Mouse (Mus musculus) kidney, embryonic 14.5 days (tissue): Measurements from ENCODE around the gene Edem2. TPM values are rescaled to one million over a fixed set of nuclear protein-coding genes. Genes with fewer than 3 reads are reported as not detected.

ENCODE experiments used
- ATAC-seq: fragments of 200-750 bp; cut with Nextera tagmentation; 2 replicates; pipeline ENCODE4 v1.8.0; 2017; ENCODE audit warnings: moderate number of reproducible peaks, mild to moderate bottlenecking, moderate TSS enrichment, moderate library complexity; ENCODE audit not compliant: low FRiP score, low TSS enrichment
- H3K27ac ChIP-seq: fragments of 300-500 bp; sonication (generic); 2 replicates; pipeline ENCODE4 v1.5.1; 2014; ENCODE audit warnings: low read depth, mild to moderate bottlenecking, low read length, moderate library complexity, mixed read lengths
- H3K27me3 ChIP-seq: fragments of 300-500 bp; sonication (generic); 2 replicates; pipeline ENCODE4 v1.6.1; 2014; ENCODE audit warnings: mild to moderate bottlenecking, low read length; ENCODE audit not compliant: control insufficient read depth, insufficient read depth
- H3K36me3 ChIP-seq: fragments of 300-500 bp; sonication (generic); 2 replicates; pipeline ENCODE4 v1.6.1; 2014; ENCODE audit warnings: low read length, mixed read lengths; ENCODE audit not compliant: control insufficient read depth, insufficient read depth
- H3K4me1 ChIP-seq: fragments of 300-500 bp; sonication (generic); 2 replicates; pipeline ENCODE4 v1.6.1; 2014; ENCODE audit warnings: low read length, mixed read lengths; ENCODE audit not compliant: control insufficient read depth, insufficient read depth
- H3K4me2 ChIP-seq: fragments of 300-500 bp; sonication (generic); replicated peaks from 2 replicates; pipeline ENCODE4 v1.6.1; 2014; ENCODE audit warnings: low read depth, mild to moderate bottlenecking, low read length
- H3K4me3 ChIP-seq: fragments of 300-500 bp; sonication (generic); 2 replicates; pipeline ENCODE4 v1.5.1; 2014; ENCODE audit warnings: mild to moderate bottlenecking, low read length
- H3K9ac ChIP-seq: fragments of 300-500 bp; sonication (generic); 2 replicates; pipeline ENCODE4 v1.6.1; 2014; ENCODE audit warnings: low read depth, mild to moderate bottlenecking, low read length, moderate library complexity
- H3K9me3 ChIP-seq: fragments of 300-500 bp; sonication (generic); 2 replicates; pipeline ENCODE4 v1.6.1; 2016; ENCODE audit warnings: low read length; ENCODE audit not compliant: control insufficient read depth
- WGBS: fragments of 180-500 bp; shearing (Covaris S2); extraction: QIAGEN DNeasy Blood & Tissue Kit; methylation state at CpG from one replicate; pipeline ENCODE4 v1.1.7; 2014; 5-methylcytosine and 5-hydroxymethylcytosine counted together
- polyA plus RNA-seq: library from polyadenylated mRNA; unstranded; fragments of >200 nt; fragmentation: Nextera tagmentation; extraction: Ambion mirVana; gene quantifications from 2 replicates; pipeline ENCODE4 v1.2.1, GENCODE M21; 2014

The Edem2 gene
- polyA plus RNA-seq: 27.4 and 36.0 TPM in 2 replicates

DNA sequence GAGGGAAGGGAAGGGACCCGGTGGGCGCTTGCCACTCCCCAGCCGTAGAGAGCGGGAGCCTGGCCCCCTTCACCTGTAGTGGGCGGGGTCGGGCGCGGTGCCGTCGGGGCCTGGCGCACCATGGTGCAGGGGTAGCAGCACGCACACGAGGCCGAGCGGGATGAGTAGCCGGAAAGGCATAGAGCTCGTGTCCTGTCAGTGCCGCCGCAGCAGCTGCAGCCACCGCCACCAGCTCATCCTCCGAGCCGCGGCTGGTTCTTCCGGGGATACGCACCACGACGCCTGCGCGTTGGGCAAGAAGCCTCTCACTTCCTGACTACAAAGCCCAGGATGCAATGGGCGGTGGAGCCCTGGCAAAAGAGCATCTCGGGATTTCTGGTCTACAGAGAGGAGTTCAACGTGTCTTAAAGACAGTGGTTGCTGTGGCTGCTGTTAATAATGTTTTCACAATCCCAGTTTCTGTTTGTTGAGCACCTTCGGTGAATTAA, at the start of gene Edem2:
Gene Edem2, minus strand, starts transcription at position 318 of the 488 bp plus-strand sequence.
- Histone ChIP-seq H3K27ac (no peak within 1 kb of the TSS), H3K4me3 (peak within 1 kb of the TSS; percentile 64), H3K4me2 (peak within 1 kb of the TSS; percentile 68), H3K36me3 (no peaks in the 10 kb centered on the region), H3K9ac (peak within 1 kb of the TSS; percentile 59), H3K27me3 (no peaks in the 10 kb centered on the region), H3K9me3 (no peaks in the 10 kb centered on the region), H3K4me1 (peaks cover 5% of the 10 kb centered on the region; the same call in 1 of the 2 replicates)
- peak; percentile 93 for ATAC-seq
- under 1% methylated on average over 29 of the region's 33 CpGs for WGBS

DNA sequence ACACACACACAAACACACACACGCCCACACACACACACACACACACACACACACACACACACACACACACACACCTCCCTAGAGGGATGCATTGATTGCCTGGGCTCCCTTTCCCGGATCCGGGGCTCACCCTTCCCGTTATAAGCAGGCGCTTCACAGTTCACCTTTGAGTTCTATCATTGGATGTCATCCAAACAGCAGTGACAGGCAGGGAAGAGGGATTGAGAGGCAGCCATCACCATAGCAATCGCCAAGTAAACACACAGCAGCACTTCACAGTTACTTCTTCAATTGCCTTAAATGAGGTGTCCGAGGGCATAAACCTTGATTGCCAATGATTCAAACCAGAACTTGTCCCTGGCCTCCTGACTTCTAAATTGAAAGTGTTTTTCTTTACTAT, 49.8 kb upstream of the Edem2 start:
- Histone ChIP-seq H3K4me3 (no peak overlapping the region), H3K27ac (no peak overlapping the region), H3K9ac (no peak overlapping the region), H3K36me3 (no peaks in the 10 kb centered on the region), H3K4me2 (no peak overlapping the region), H3K9me3 (no peaks in the 10 kb centered on the region), H3K4me1 (peaks cover 3% of the 10 kb centered on the region; the same call in 1 of the 2 replicates), H3K27me3 (peaks cover 27% of the 10 kb centered on the region)
- WGBS: 51% methylated on average over 7 of the region's 7 CpGs
- ATAC-seq: no peak

DNA sequence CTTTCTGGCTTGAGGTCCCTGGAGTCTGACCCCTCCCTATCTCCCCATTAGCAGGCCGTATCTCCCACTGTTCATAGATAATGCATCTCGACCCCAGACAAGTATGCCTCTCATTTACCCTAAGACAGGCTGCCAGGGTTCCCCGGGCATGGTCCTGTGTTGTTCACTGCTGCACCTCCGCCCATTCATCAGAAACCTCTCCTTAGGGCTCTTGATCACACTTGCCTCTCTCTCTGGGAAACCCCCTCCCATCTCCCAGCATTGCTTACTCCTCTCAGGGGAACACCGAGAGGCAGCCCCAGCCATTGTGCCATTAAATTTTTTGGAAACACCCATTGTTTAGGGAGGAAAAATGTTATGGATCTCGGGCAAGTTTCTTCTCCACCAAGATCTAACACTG, 48.7 kb upstream of the Edem2 start:
- H3K9ac ChIP-seq: no peak overlapping the region
- H3K27me3 ChIP-seq: peaks cover 38% of the 10 kb centered on the region
- no peak for ATAC-seq
- H3K4me1 ChIP-seq: peaks cover 3% of the 10 kb centered on the region; the same call in 1 of the 2 replicates
- WGBS: 84% methylated on average over 6 of the region's 6 CpGs
- no peak overlapping the region for H3K4me3 ChIP-seq
- no peaks in the 10 kb centered on the region for H3K9me3 ChIP-seq
- H3K36me3 ChIP-seq: no peaks in the 10 kb centered on the region
- H3K4me2 ChIP-seq: no peak overlapping the region
- H3K27ac ChIP-seq: no peak overlapping the region

DNA sequence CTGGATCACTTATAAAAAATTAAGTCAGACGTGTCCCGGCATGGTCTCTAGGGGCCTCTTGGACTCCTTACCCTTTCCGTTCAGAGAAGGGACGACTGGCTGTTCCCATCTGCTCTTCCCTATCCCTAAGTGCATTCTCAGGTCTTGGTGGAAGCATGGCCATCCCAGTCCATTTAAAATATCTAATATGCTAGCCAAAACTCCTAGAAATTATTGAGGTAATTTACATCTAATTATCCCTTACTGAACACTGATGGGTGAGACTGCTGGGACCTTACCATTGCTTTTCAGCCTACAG, 48.4 kb upstream of the Edem2 start:
- Histone ChIP-seq H3K4me3 (no peak overlapping the region), H3K9ac (no peak overlapping the region), H3K36me3 (no peaks in the 10 kb centered on the region), H3K27ac (no peak overlapping the region), H3K27me3 (peaks cover 40% of the 10 kb centered on the region), H3K4me2 (no peak overlapping the region), H3K4me1 (peaks cover 3% of the 10 kb centered on the region; the same call in 1 of the 2 replicates), H3K9me3 (no peaks in the 10 kb centered on the region)
- WGBS: 75% methylated on average over 4 of the region's 4 CpGs
- no peak for ATAC-seq

DNA sequence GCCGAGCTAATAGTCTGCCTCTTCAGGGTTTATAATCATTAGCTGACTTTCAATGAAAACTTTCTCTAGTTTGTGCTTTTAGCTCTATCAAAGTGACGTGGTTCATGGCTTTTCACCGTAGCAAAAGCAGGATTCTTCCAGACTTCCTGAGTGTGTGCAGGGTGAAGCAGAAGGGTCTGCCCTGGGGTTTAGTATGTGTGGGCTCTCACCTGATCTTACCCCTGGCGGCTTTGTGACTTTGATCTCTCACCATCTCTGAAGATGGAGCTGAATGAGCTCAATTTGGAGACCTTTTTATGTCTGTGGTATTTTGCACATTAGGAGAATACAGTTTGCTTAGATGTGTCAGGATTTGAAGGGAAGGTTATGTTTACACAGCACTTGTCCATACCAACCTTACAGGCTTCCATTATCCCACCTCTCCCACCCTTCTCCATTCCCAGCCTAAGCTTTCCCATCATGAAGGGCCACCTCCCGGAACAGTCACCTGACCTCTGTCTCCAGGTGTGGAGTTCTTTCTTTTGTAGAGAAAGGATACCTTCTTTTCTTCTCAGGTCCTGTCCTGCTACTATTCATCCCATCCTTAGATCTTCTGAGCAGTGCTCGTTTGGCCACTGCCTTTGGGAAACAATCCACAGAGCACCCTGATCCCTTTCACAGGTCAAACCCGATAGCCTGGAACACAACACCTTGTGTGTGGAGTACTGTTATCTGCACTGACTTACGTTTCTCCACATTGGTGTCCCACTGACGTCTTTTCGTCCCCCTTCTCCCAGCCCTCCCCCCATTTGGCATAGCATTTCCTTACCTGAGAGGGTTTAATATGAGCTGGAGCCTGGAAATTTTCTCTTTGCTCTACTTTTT, 47.8 kb upstream of the Edem2 start:
- Histone ChIP-seq H3K9ac (no peak overlapping the region), H3K27me3 (peaks cover 40% of the 10 kb centered on the region), H3K4me1 (peaks cover 3% of the 10 kb centered on the region; the same call in 1 of the 2 replicates), H3K27ac (no peak overlapping the region), H3K9me3 (no peaks in the 10 kb centered on the region), H3K4me2 (no peak overlapping the region), H3K36me3 (no peaks in the 10 kb centered on the region), H3K4me3 (no peak overlapping the region)
- no peak for ATAC-seq
- 67% methylated on average over 10 of the region's 10 CpGs for WGBS

DNA sequence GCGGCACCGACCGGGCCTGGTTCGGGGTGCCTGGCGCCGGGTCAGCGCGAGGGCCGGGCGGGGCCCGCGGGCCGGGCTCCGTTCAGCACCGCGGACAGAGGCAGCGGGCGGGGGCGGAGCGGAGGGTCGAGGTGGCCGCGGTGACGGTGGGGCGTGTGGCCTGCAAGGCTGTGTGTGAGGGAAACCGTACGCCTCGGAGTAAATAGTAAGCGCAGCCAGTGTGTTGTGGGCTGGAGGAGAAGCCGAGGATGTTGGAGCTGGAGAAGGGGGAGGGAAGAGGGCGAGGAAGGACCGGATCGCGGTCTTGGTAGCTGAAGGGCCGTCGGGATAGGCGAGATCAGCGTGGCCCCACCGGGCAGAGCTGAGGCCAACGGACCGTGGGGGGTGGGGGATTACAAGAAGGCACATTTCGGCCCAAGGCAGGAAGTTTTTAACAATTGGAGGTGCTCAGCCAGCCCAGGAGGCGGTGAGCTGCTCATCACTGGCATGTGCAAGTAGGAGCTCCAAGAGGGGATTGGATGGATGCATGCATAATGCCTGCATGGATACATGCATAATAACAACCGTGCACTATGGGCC, 46.5 kb upstream of the Edem2 start:
- H3K4me3 ChIP-seq: peak overlapping the region; percentile 41
- ATAC-seq: peak; percentile 87
- peak overlapping the region; percentile 99 for H3K4me2 ChIP-seq
- WGBS: 2% methylated on average over 42 of the region's 44 CpGs
- peaks cover 40% of the 10 kb centered on the region for H3K27me3 ChIP-seq
- H3K36me3 ChIP-seq: no peaks in the 10 kb centered on the region
- H3K9me3 ChIP-seq: no peaks in the 10 kb centered on the region
- no peak overlapping the region for H3K9ac ChIP-seq
- H3K4me1 ChIP-seq: peaks cover 3% of the 10 kb centered on the region; the same call in 1 of the 2 replicates
- H3K27ac ChIP-seq: no peak overlapping the region; the same call in 1 of the 2 replicates

DNA sequence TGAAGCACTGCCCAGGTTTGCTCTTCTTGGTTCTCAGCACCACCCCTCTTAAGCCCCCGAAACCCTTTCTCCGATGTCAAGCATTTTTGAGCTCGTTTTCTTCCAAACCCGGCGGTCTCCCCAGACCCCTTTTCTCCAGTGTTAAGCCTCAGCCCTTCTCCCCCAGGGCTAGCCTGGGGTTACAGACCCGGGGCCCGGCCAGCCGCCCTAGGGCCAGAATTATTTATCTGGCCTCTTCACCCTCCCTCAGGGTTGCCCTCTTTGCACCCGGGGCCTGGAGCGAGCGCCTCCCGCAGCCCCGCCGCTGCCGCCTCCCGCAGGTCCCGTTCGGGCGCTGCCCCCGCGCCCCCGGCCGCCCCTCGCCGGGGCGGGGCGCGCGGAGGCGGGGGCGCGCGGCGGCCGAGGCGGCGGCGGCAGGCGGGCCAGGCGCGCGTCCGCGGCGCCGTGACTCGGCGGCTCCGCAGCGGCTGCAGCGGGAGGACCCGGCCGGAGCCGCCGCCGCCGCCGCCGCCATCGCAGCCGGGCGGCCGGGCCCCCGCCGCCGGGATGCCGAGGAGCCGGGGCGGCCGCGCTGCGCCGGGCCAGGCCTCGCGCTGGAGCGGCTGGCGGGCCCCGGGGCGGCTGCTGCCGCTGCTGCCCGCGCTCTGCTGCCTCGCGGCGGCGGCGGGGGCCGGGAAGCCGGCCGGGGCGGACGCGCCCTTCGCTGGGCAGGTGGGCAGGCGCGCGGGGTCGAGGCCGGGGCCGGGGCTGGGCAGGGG, 45.8 kb upstream of the Edem2 start, which contains the start of gene Mmp24:
Gene Mmp24, plus strand, starts transcription at position 416 of the 758 bp plus-strand sequence.
- H3K36me3 ChIP-seq: no peaks in the 10 kb centered on the region
- peak within 1 kb of the TSS; percentile 99 for H3K4me2 ChIP-seq
- peak within 1 kb of the TSS; percentile 41 for H3K4me3 ChIP-seq
- no peak within 1 kb of the TSS for H3K9ac ChIP-seq
- no peaks in the 10 kb centered on the region for H3K9me3 ChIP-seq
- peaks cover 40% of the 10 kb centered on the region for H3K27me3 ChIP-seq
- no peak within 1 kb of the TSS; the same call in 1 of the 2 replicates for H3K27ac ChIP-seq
- no peak for ATAC-seq
- H3K4me1 ChIP-seq: peaks cover 3% of the 10 kb centered on the region; the same call in 1 of the 2 replicates
- WGBS: 3% methylated on average over 44 of the region's 100 CpGs

DNA sequence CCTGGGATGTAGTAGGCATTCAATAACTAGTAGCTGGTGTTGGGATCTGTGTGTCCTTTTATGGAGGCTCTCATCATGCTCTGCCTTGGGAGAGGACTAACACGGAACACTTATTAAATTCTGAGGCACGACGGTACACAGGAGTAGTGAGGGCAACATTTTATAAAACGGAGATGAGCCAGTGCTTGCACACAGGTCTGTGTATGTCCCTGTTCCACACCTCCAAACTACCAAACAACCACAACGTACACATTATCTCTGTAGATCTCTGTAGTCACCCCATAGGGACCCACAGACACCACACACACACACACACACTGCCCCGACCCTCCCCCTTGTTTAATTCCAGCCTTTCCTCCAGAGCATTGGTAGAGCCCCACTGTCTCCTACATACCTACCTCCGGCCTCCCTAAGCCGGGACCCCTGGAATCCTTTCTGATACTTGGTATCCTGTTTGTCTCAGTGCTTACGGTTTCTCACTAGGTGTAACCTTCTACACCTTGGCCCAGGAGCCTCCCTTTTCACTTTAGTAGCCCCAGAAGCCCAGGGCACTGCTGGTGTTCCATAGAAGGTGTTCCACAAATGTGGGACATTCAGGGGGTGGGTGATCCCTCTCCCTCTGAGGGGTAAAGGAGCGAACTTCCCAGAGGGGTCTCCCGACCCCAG, 45.1 kb upstream of the Edem2 start:
- ATAC-seq: no peak
- Histone ChIP-seq H3K27me3 (peaks cover 40% of the 10 kb centered on the region), H3K4me2 (peak overlapping the region; percentile 99), H3K4me3 (peak overlapping the region; percentile 41; the same call in 1 of the 2 replicates), H3K27ac (no peak overlapping the region), H3K36me3 (no peaks in the 10 kb centered on the region), H3K9ac (no peak overlapping the region), H3K4me1 (peaks cover 3% of the 10 kb centered on the region; the same call in 1 of the 2 replicates), H3K9me3 (no peaks in the 10 kb centered on the region)
- 59% methylated on average over 11 of the region's 11 CpGs for WGBS
